Mouse (Mus musculus): ENCODE measurements around the gene Nipal3.

- no peak for TF ChIP-seq CEBPB (IDR thresholded peaks at IDR 0.05; ENCODE audit: low read depth)
- TF ChIP-seq CTCF (IDR thresholded peaks at IDR 0.05; ENCODE audit: control insufficient read depth, insufficient read depth, insufficient read length) = no peak
- TF ChIP-seq MYOD1 (IDR thresholded peaks at IDR 0.05; ENCODE audit: control insufficient read depth, insufficient read length, low read depth) = no peak
- TF ChIP-seq MAX (IDR thresholded peaks at IDR 0.05) = no peak
- no peak for TF ChIP-seq USF1 (IDR thresholded peaks at IDR 0.05; ENCODE audit: low read depth)
These were observed 61.8 kb downstream of the Nipal3 start for GRCm38 (mm10) chr4:135433086-135433442.
